Mouse (Mus musculus): Measurements from ENCODE around the gene Fam171a1. TPM values are rescaled to one million over a fixed set of nuclear protein-coding genes. Genes with fewer than 3 reads are reported as not detected.
"Not testable (repeated sequence)": the region's sequence is repeated elsewhere in the genome, so short reads cannot be mapped to it uniquely, and the experiment has no call there.

Gene Fam171a1
- polyA plus RNA-seq (2017; shearing (Covaris generic)) = not detected

GRCm38 (mm10) chr2:3113866-3114265, at the start of gene Fam171a1:
TSS of gene Fam171a1 (plus strand) at chr2:3114224.
- no peak for ATAC-seq

GRCm38 (mm10) chr2:3069140-3069539, 44.9 kb upstream of the Fam171a1 start:
- no peak for ATAC-seq

- ATAC-seq = not testable (repeated sequence)
Observed at GRCm38 (mm10) chr2:3088361-3088760, 25.7 kb upstream of the Fam171a1 start.

- no peak for ATAC-seq
Observed at GRCm38 (mm10) chr2:3089274-3089673, 24.8 kb upstream of the Fam171a1 start.

GRCm38 (mm10) chr2:3096101-3096500, 17.9 kb upstream of the Fam171a1 start:
- ATAC-seq = no peak

- no peak for ATAC-seq
Observed at GRCm38 (mm10) chr2:3099971-3100370, 14.1 kb upstream of the Fam171a1 start.

- no peak for ATAC-seq
Observed at GRCm38 (mm10) chr2:3101292-3101957, 12.6 kb upstream of the Fam171a1 start.

- ATAC-seq = no peak
Observed at GRCm38 (mm10) chr2:3102360-3102759, 11.7 kb upstream of the Fam171a1 start.

GRCm38 (mm10) chr2:3107471-3107870, 6.6 kb upstream of the Fam171a1 start:
- ATAC-seq = no peak

GRCm38 (mm10) chr2:3108431-3108830, 5.6 kb upstream of the Fam171a1 start:
- ATAC-seq = no peak

GRCm38 (mm10) chr2:3108834-3109233, 5.2 kb upstream of the Fam171a1 start:
- ATAC-seq = no peak

GRCm38 (mm10) chr2:3117855-3118202, 3.8 kb downstream of the Fam171a1 start:
- ATAC-seq = no peak

- ATAC-seq = no peak
Observed at GRCm38 (mm10) chr2:3118203-3118941, 4.3 kb downstream of the Fam171a1 start.

GRCm38 (mm10) chr2:3118969-3119368, 4.9 kb downstream of the Fam171a1 start:
- no peak for ATAC-seq

GRCm38 (mm10) chr2:3119371-3119935, 5.4 kb downstream of the Fam171a1 start:
- ATAC-seq = no peak

GRCm38 (mm10) chr2:3122571-3122970, 8.5 kb downstream of the Fam171a1 start:
- no peak for ATAC-seq

GRCm38 (mm10) chr2:3127256-3127883, 13.3 kb downstream of the Fam171a1 start:
- no peak for ATAC-seq

GRCm38 (mm10) chr2:3128344-3128871, 14.4 kb downstream of the Fam171a1 start:
- no peak for ATAC-seq

- ATAC-seq = no peak
Observed at GRCm38 (mm10) chr2:3128910-3129309, 14.9 kb downstream of the Fam171a1 start.

- ATAC-seq = no peak
Observed at GRCm38 (mm10) chr2:3132473-3132872, 18.4 kb downstream of the Fam171a1 start.

GRCm38 (mm10) chr2:3134580-3135296, 20.7 kb downstream of the Fam171a1 start:
- no peak for ATAC-seq

- no peak for ATAC-seq
Observed at GRCm38 (mm10) chr2:3135297-3135684, 21.3 kb downstream of the Fam171a1 start.

- no peak for ATAC-seq
Observed at GRCm38 (mm10) chr2:3138308-3138707, 24.3 kb downstream of the Fam171a1 start.

Data from activated CD4-positive, CD25-positive, alpha-beta regulatory T cell, adult 4 months (primary cell).